Mouse (Mus musculus) neural tube, embryonic 15.5 days (tissue): Measurements from ENCODE around the gene Efcab8. TPM values are rescaled to one million over a fixed set of nuclear protein-coding genes. Genes with fewer than 3 reads are reported as not detected.

Experiments
- ATAC-seq: fragments of 200-750 bp; cut with Nextera tagmentation; 2 replicates; pipeline ENCODE4 v1.8.0; 2017; ENCODE audit warnings: mild to moderate bottlenecking, moderate TSS enrichment, moderate library complexity; ENCODE audit not compliant: low FRiP score
- H3K27ac ChIP-seq: fragments of 300-500 bp; sonication (generic); replicated peaks from 2 replicates; pipeline ENCODE4 v1.5.1; 2015; ENCODE audit warnings: mild to moderate bottlenecking, inconsistent platforms
- H3K27me3 ChIP-seq: fragments of 300-500 bp; sonication (generic); replicated peaks from 2 replicates; pipeline ENCODE4 v1.6.1; 2015; ENCODE audit warnings: inconsistent platforms
- H3K36me3 ChIP-seq: fragments of 300-500 bp; sonication (generic); 2 replicates; pipeline ENCODE4 v1.6.1; 2015; ENCODE audit warnings: inconsistent platforms
- H3K4me1 ChIP-seq: fragments of 300-500 bp; sonication (generic); 2 replicates; pipeline ENCODE4 v1.6.1; 2015; ENCODE audit warnings: inconsistent platforms
- H3K4me2 ChIP-seq: fragments of 300-500 bp; sonication (generic); 2 replicates; pipeline ENCODE4 v1.6.1; 2015; ENCODE audit warnings: inconsistent platforms, mild to moderate bottlenecking, moderate library complexity
- H3K4me3 ChIP-seq: fragments of 300-500 bp; sonication (generic); replicated peaks from 2 replicates; pipeline ENCODE4 v1.5.1; 2015; ENCODE audit warnings: mild to moderate bottlenecking, inconsistent platforms
- H3K9ac ChIP-seq: fragments of 300-500 bp; sonication (generic); replicated peaks from 2 replicates; pipeline ENCODE4 v1.6.1; 2015; ENCODE audit warnings: mild to moderate bottlenecking, inconsistent platforms
- H3K9me3 ChIP-seq: fragments of 300-500 bp; sonication (generic); replicated peaks from 2 replicates; pipeline ENCODE4 v1.6.1; 2016; ENCODE audit warnings: inconsistent platforms
- WGBS: fragments of 180-500 bp; shearing (Covaris S2); methylation state at CpG from one replicate; pipeline ENCODE4 v1.1.7; 2015; ENCODE audit warnings: mixed read lengths; 5-methylcytosine and 5-hydroxymethylcytosine counted together
- polyA plus RNA-seq: library from polyadenylated mRNA; unstranded; fragments of >200 nt; fragmentation: Nextera tagmentation; extraction: Ambion mirVana; gene quantifications from 2 replicates; pipeline ENCODE4 v1.2.1, GENCODE M21; 2015

Gene Efcab8
- polyA plus RNA-seq, 1 experiment from 2014 or later, result not detected

- H3K27ac ChIP-seq, result no peak overlapping the region
- H3K36me3 ChIP-seq, result no peaks in the 10 kb centered on the region
- H3K27me3 ChIP-seq, result no peaks in the 10 kb centered on the region
- ATAC-seq, result no peak
- no peaks in the 10 kb centered on the region for H3K4me1 ChIP-seq
- no peak overlapping the region for H3K4me3 ChIP-seq
- H3K4me2 ChIP-seq, result no peak overlapping the region
- no peaks in the 10 kb centered on the region for H3K9me3 ChIP-seq
- H3K9ac ChIP-seq, result no peak overlapping the region
- WGBS, result 80% methylated on average over 8 of the region's 8 CpGs
Observed at GRCm38 (mm10) chr2:153827171-153827830, 47.6 kb downstream of the Efcab8 start.

DNA sequence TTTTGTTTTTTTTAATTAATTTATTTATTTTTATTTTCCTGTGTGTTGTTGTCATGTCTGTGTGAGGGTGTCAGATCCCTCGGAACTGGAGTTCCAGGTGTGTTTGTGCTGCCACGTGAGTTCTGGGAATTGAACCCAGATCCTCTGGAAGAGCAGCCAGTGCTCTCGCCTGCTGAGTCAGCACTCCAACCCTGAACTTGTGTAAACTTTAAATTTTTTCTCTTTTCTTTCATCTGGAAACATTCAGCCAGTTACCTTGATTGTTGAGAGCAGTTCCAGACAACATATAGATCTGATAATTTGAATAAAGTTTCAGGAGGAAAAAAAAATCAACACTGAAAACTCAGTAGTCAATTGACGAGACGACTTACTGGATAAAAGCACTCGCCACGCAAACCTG is 49.0 kb downstream of the Efcab8 start:
- Histone ChIP-seq H3K27ac (no peak overlapping the region), H3K4me2 (no peak overlapping the region), H3K4me3 (no peak overlapping the region), H3K27me3 (no peaks in the 10 kb centered on the region), H3K9me3 (no peaks in the 10 kb centered on the region), H3K36me3 (no peaks in the 10 kb centered on the region), H3K4me1 (no peaks in the 10 kb centered on the region), H3K9ac (no peak overlapping the region)
- 91% methylated on average over 7 of the region's 7 CpGs for WGBS
- ATAC-seq, result no peak

- Histone ChIP-seq H3K4me2 (no peak overlapping the region), H3K27ac (no peak overlapping the region), H3K36me3 (no peaks in the 10 kb centered on the region), H3K9ac (no peak overlapping the region), H3K4me1 (no peaks in the 10 kb centered on the region), H3K4me3 (no peak overlapping the region), H3K27me3 (no peaks in the 10 kb centered on the region), H3K9me3 (no peaks in the 10 kb centered on the region)
- 90% methylated on average over 8 of the region's 8 CpGs for WGBS
- no peak for ATAC-seq
Observed at GRCm38 (mm10) chr2:153833291-153833690, 53.6 kb downstream of the Efcab8 start.

GRCm38 (mm10) chr2:153842854-153843253 is 63.1 kb downstream of the Efcab8 start:
- Histone ChIP-seq H3K9me3 (no peaks in the 10 kb centered on the region), H3K4me2 (no peak overlapping the region), H3K27ac (no peak overlapping the region), H3K36me3 (no peaks in the 10 kb centered on the region), H3K9ac (no peak overlapping the region), H3K4me1 (no peaks in the 10 kb centered on the region), H3K4me3 (no peak overlapping the region), H3K27me3 (no peaks in the 10 kb centered on the region)
- WGBS, result 92% methylated on average over 8 of the region's 8 CpGs
- ATAC-seq, result no peak

DNA sequence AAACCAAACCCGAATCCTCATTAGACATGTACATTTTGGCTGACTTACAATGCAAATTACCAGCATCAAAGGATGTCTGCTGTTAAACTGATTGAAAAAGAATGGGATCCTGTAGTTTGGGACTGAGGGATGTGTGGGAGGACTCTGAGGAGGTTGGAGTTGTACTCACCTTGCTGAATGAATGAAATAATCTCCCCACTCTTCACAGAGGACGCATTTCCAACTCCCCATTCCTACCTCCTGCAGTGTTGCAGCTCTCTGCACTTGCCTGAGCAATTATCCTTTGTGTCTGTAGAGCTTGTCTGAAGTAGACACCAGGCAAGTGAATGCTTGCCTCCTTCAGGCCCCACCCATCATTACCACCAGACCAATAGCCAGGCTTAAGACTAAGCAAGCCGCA is 68.7 kb downstream of the Efcab8 start:
- Histone ChIP-seq H3K4me2 (no peak overlapping the region), H3K27ac (no peak overlapping the region), H3K27me3 (no peaks in the 10 kb centered on the region), H3K9me3 (no peaks in the 10 kb centered on the region), H3K36me3 (no peaks in the 10 kb centered on the region), H3K9ac (no peak overlapping the region), H3K4me3 (no peak overlapping the region), H3K4me1 (no peaks in the 10 kb centered on the region)
- 74% methylated on average over 3 of the region's 3 CpGs for WGBS
- no peak for ATAC-seq

GRCm38 (mm10) chr2:153850351-153851029 is 70.8 kb downstream of the Efcab8 start:
- no peaks in the 10 kb centered on the region for H3K36me3 ChIP-seq
- ATAC-seq, result no peak
- no peaks in the 10 kb centered on the region for H3K27me3 ChIP-seq
- 85% methylated on average over 6 of the region's 6 CpGs for WGBS
- no peak overlapping the region for H3K4me3 ChIP-seq
- no peak overlapping the region for H3K27ac ChIP-seq
- no peaks in the 10 kb centered on the region for H3K4me1 ChIP-seq
- no peak overlapping the region for H3K9ac ChIP-seq
- H3K4me2 ChIP-seq, result no peak overlapping the region
- no peaks in the 10 kb centered on the region for H3K9me3 ChIP-seq

DNA sequence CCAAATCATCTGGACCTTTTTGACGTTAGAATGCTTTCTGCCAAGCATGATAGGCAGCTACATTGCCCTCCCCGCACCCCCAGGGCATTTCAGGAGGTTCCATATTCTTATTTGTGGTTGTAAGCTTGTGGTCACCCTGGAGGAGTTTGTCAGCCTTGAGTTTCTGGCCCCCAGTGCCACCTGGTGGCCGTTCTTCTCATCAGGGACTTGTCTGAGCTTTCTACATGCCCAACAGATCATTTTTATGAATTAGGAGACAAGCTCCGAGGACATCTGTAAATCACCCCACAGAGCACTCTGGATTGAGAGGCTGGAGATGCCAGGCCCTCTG is 71.3 kb downstream of the Efcab8 start:
- H3K4me3 ChIP-seq, result no peak overlapping the region
- H3K36me3 ChIP-seq, result no peaks in the 10 kb centered on the region
- H3K9ac ChIP-seq, result no peak overlapping the region
- H3K4me1 ChIP-seq, result no peaks in the 10 kb centered on the region
- WGBS, result 50% methylated on average over 4 of the region's 4 CpGs
- no peak overlapping the region for H3K27ac ChIP-seq
- H3K4me2 ChIP-seq, result no peak overlapping the region
- ATAC-seq, result no peak
- no peaks in the 10 kb centered on the region for H3K27me3 ChIP-seq
- H3K9me3 ChIP-seq, result no peaks in the 10 kb centered on the region

GRCm38 (mm10) chr2:153853544-153853943 is 73.8 kb downstream of the Efcab8 start:
- H3K4me2 ChIP-seq, result no peak overlapping the region
- no peak for ATAC-seq
- no peak overlapping the region for H3K9ac ChIP-seq
- no peaks in the 10 kb centered on the region for H3K9me3 ChIP-seq
- H3K27ac ChIP-seq, result no peak overlapping the region
- no peaks in the 10 kb centered on the region for H3K27me3 ChIP-seq
- no peaks in the 10 kb centered on the region for H3K4me1 ChIP-seq
- WGBS, result 41% methylated on average over 5 of the region's 5 CpGs
- no peaks in the 10 kb centered on the region for H3K36me3 ChIP-seq
- no peak overlapping the region for H3K4me3 ChIP-seq

GRCm38 (mm10) chr2:153859581-153859980 is 79.8 kb downstream of the Efcab8 start:
- Histone ChIP-seq H3K9me3 (no peaks in the 10 kb centered on the region), H3K27ac (no peak overlapping the region), H3K4me1 (no peaks in the 10 kb centered on the region), H3K4me2 (no peak overlapping the region), H3K9ac (no peak overlapping the region), H3K27me3 (no peaks in the 10 kb centered on the region), H3K4me3 (no peak overlapping the region), H3K36me3 (no peaks in the 10 kb centered on the region)
- 82% methylated on average over 2 of the region's 2 CpGs for WGBS
- no peak for ATAC-seq

GRCm38 (mm10) chr2:153860315-153860714 is 80.6 kb downstream of the Efcab8 start:
- Histone ChIP-seq H3K4me3 (no peak overlapping the region), H3K4me1 (no peaks in the 10 kb centered on the region), H3K9ac (no peak overlapping the region), H3K9me3 (no peaks in the 10 kb centered on the region), H3K27me3 (no peaks in the 10 kb centered on the region), H3K4me2 (no peak overlapping the region), H3K36me3 (no peaks in the 10 kb centered on the region), H3K27ac (no peak overlapping the region)
- no peak for ATAC-seq
- WGBS, result 86% methylated on average over 11 of the region's 11 CpGs

DNA sequence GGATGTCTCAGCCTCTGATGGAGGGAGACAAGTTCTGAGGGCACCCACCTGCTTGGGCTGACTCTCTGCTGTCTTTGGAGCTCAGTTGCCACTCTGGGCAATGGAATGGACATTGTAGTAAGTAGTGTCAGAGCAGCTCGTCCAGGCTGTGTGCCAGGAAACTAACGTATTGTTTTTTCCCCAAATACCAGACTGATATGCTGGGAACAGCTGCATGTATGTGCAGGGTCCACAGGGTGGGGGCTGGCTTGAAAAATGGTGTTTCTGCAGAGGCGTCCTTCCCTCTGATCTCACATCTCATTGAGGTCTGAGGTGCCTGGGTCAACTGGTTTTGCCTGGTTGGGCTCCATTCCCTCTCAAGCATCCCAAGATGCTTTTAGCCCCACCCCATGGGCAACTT is 81.0 kb downstream of the Efcab8 start:
- 78% methylated on average over 3 of the region's 3 CpGs for WGBS
- Histone ChIP-seq H3K4me2 (no peak overlapping the region), H3K36me3 (no peaks in the 10 kb centered on the region), H3K9ac (no peak overlapping the region), H3K9me3 (no peaks in the 10 kb centered on the region), H3K4me1 (no peaks in the 10 kb centered on the region), H3K27me3 (no peaks in the 10 kb centered on the region), H3K27ac (no peak overlapping the region), H3K4me3 (no peak overlapping the region)
- no peak for ATAC-seq

DNA sequence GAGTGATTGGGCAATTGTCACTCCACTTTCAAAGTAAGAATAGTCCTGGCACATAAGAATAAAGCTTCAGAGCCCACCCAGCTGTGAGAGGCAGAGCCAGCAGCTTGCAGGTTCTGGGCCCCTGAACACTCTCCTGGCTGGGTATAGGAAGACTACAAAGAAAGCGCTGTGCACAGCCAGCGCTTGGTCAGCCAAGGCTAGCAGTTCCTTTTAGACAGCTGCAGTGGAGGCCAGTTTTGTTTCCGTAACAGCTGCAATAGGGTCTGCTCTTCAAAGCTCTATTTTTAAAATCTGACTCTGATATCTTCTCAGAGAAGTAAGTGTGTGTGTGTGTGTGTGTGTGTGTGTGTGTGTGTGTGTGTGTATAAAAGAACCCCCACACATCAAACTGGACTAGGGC is 82.2 kb downstream of the Efcab8 start:
- 90% methylated on average over 3 of the region's 3 CpGs for WGBS
- no peak overlapping the region for H3K4me3 ChIP-seq
- no peak overlapping the region for H3K9ac ChIP-seq
- H3K4me1 ChIP-seq, result no peaks in the 10 kb centered on the region
- H3K9me3 ChIP-seq, result no peaks in the 10 kb centered on the region
- H3K27me3 ChIP-seq, result no peaks in the 10 kb centered on the region
- H3K4me2 ChIP-seq, result no peak overlapping the region
- no peak for ATAC-seq
- H3K27ac ChIP-seq, result no peak overlapping the region
- no peaks in the 10 kb centered on the region for H3K36me3 ChIP-seq
